Mouse (Mus musculus): ENCODE measurements at regions not wholly inside any gene's neighbourhood (a gene's known extent, or its start where the extent isn't known, plus 50 kb on each side); places are given as distances from the start of the nearest gene placed in this dataset.

DNA sequence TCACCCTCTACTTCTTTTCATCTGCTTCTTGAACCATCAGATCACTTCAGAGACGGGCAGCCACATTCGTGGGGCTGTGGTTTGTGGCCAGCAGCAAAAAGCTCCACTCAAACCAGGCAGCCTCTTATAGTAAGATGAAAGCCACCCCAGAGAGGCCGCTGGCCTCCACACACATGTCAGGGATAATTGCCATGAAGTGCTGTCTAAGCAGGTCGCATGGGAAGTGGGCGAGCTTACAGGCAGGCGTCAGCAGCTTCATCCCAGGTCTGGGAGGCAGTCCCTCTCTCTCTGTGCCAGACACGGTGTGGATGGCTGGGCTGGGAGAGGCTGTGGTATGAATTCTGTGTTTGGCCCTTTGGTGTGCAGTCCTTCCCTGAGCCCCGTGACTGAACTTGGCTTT is 358.4 kb upstream of the Kcnab2 start:
- no peak for DNase-seq (ENCODE audit: low read depth)

DNA sequence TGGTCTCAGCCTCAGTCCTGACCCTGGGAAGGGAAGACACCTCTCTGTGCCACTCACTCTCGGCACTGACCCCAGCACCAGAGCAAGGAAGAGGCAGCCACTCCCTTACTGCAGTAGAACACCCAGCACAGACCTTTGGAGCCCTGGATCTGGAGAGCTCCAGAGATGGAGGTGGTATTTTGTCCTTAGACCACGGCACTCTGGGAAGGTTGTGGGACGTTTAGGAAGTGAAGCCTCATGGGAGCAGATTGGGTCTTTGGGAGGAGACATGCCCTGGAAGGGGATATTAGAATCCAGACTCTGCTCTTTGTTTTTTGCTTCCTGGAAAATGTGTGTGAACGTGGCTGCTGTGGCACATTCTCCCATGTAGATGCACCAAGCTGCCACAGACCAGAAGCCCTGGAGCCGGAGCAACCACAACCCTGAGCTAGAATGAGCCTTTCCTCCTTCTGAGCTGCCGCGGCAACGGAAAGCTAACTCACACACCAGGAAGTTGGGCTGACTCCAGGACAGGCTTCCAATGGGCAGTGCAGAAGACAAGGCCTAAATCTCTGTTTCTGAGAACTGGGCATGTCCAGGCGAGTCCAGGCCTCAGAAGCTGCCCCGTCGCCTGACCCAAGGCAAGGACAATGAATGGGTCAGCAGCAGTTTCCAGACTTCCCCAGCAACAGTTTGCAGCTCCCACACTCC is 356.9 kb upstream of the Kcnab2 start:
- DNase-seq (ENCODE audit: low read depth), result no peak

DNA sequence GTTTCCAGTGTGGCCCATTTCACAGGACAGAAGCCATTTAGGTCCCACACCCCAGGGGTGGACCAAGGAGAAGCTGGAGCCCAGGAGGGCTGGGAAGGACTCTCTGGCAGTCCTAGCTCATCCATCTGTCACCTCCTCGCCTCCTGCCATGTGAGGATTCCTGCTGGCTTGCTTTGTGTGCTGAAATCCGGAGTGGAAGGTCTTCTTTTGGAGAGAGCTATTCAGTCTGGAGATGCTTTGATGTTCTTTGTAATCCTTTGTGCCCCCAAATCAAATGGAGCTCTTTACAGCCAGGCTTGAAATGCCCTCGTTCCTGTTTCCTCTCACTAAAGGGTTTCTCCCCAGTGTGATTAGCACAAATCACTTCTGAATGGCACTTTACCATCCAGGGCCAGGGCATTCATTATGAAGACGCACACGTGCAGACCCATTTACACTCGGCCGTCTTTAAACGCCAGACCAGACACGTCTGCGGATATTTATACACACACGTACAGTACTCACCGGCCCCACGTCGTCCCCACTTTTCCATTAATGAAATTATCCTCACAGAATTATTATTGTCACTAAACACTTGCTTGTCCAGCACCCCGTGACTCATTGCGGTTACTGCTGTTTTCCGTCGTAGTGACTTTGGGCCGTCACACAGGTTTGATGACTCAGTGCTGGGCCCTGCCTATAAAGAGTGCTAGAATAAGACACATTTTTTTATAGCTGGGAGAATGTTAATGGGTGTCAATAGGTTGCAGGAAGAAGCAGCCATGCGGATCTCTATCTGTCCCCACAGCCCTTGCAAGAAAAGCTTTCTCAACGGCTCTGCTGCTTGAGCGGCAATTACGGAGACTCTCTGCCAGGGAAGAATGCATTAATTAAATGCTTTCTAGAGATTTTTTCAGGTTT is 356.0 kb upstream of the Kcnab2 start:
- no peak for DNase-seq (ENCODE audit: low read depth)

DNA sequence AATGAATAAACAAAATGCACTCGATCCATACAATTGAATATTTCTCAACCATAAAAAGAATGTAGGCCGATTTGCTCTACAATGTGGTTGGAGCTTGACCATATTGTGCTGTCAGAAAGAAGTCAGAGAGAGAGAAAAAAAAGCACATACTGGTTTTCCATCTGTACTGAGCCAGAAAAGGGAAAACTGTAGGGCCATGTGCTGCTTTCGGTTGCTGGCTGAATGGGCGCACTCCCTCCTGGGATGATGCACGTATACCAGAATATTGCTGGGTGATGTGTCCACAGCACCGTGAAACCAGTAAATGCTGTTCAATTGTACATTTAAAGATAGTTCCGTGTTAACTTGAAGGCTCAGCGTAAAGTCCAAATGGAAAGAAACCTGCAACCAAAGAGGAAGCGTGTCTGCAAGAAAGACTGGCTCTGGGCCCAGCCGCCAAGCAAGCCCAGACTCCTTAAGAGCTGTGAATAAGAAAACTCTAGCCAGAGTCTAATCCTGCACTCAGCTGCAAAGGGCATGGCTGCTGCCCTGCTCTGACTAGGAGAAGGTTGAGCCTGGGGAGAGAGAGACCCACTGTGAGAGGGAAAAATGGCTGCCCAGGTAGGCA is 355.2 kb upstream of the Kcnab2 start:
- DNase-seq (ENCODE audit: low read depth), result no peak

DNA sequence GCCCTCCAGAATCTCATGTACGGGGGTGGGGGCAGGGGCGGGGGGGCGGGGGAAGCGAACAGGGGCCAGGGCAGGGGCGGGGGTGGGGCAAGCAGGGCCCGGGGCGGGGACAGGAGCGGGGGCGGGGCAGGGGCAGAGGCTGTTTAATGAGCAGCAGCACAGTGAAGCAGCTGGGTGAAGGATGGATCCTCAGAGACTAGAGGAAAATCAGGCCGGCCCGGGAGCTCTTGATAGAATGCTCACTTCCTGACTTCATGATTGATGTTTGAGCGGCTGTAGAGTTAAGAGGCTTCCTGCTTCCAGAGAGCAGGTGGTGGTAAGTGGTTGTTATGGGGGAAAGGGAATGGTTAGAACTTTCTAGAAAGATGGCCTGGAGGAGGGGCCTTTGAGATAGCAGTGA is 347.5 kb upstream of the Kcnab2 start:
- no peak for DNase-seq (ENCODE audit: low read depth)

DNA sequence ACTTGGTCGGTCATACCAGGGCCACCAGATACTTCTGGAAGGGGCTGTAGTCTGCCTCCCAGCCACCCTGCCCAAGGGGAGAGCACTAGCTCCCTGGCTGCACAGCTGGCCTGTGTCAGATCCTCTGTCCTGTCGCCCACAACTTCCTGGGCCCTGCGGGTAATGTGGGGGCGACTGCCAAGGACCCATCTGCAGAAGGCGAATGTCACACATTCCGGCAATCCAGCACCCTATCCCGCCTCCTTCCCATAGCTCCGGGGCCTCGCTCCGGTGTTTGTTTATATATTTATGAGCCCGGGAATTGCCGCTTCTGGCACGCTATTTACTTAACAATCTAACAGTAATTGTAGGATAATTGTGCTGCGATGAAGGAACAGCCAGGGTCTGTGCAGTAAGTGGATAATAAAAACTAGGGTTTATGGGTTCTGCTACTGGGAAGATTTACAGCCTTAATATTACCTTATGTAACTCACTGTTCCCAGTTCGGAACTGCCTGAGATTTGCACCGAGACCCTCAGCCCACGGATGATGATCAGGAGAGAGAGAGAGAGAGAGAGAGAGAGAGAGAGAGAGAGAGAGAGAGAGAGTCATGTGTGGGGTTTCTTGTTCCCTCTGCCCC is 338.6 kb upstream of the Kcnab2 start:
- no peak for DNase-seq (ENCODE audit: low read depth)

DNA sequence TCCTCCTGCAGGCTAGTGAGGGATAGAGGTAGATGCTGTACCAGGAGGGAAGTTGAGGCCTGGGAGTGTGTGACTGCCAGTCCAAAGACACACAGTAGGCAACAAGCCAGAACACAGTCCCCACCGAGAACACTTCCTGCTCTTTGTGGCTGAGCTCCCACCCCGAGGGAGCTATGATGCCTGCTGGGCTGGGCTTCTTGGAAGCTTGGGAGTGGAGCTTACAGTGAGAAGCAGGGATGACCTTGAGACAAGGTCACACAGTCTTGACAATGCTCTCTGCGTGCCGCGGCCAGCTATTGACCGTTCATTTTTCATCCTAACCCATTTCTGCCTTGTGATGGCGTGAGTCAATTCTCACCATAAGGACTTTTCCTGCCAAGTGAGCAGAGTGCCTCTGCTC is 328.9 kb upstream of the Kcnab2 start:
- DNase-seq (ENCODE audit: low read depth), result no peak

DNA sequence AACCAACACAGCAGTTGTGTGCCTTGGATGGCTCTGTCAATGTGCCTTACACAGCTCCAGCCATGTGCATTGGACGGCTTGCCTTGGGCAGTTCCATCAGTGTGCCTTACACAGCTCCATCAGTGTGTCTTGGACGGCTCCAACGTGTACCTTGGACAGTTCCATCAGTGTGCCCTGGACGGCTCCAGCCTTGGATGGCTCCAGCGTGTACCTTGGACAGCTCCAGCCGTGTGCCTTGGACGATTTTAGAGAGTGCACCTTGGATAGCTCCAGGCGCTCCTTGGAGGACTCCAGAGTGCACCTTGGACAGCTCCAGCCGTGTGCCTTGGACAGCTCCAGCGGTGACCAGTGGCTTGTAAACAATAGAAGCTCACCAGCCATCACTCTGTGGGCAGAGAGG is 321.7 kb upstream of the Kcnab2 start:
- DNase-seq (ENCODE audit: low read depth), result no peak

DNA sequence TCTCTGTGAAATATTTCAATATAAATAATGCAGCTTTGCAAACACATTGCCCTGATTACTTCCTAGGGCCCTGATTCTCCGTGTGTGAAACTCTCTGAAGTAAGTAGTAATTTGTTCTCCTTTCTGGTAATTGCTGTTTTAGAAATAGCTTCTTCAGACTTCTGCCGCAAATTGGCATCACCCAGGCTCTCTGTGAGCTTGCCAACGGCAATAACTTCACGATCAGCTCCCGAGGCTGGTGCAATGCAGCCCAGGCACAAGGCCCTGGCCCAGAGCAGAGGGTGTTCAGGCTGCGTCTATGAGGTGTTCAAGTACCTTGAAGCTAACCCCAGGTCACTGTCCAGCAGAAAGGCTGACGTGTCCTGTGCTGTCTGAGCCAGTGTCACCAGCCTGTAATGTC is 310.8 kb upstream of the Kcnab2 start:
- no peak for DNase-seq (ENCODE audit: low read depth)

DNA sequence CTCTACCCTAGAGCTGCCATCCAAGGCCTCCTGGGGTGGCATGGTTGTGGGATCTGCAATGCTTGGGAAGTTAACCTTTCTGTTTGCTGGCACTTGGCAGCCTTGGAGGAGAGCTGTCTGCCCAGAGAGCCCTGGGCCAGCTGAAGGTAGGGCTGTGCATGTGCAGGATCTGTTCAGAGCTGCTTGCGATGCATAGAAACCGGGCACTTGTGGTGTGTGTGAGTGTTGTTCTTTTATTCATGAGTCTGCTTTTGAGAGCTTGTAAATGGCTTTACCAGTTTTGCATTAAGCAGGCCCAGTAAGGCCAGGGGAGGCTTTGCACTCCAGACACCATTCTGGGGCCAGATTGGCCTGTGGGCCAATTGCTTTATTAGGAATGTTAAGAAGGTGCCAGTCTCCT is 307.3 kb upstream of the Kcnab2 start:
- DNase-seq (ENCODE audit: low read depth), result no peak

DNA sequence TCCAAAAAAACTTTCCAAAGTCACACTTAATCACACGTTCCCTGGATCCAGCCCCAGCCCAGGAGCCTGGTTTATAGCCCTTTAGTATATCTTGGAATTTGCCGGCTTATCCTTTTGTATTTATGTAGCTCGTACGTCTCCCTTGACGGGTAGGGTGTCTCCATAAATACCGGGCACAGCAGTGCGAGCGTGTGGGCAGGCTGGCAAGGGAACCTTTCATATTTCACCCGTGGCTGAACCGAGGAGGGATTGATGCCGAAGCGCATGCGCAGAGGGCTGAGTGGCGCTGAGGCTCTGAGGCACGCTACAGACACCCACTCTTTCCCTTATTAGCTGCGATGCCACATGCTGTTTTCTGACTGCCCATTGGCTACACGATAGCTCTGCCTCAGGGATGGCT is 301.9 kb upstream of the Kcnab2 start:
- DNase-seq (ENCODE audit: low read depth), result no peak

DNA sequence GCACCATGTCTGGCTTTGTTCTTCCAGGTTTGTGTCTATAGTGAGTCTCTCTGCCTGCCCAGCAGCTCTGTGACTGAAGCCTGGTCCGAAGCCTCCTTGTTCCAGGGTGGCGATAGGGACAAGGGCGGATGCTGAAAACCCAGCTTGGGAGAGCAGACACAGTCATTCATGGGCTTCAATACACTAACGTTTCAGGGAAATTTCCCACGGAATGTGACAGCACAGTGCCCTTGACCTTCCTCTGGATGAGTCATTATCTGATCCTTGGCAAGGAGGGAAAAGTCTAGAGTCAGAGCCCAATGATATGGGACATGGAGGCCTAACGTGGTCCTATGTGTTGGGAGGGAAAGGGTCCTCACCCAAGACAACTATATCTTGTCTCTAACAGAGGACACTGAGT is 298.1 kb upstream of the Kcnab2 start:
- no peak for DNase-seq (ENCODE audit: low read depth)

DNA sequence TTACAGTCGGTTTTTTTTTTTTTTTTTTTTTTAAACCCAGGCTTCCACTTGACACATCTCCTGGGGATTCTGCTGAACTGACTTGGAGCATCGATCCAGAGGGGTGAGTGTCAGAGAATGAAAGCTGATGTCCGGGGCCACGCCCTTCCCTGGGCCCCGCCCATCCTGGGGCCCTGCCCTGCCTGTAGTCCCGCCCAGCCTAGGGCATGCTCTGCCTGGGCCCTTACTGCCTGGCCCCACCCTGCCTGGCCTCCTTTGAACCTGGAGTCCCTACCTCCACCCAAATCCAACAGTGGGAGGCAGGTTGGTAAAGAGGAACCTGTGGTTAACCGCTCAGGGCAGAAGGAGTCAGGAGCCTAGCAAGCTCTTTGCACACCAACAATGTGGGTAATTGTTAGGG is 293.7 kb upstream of the Kcnab2 start:
- DNase-seq (ENCODE audit: low read depth), result no peak

DNA sequence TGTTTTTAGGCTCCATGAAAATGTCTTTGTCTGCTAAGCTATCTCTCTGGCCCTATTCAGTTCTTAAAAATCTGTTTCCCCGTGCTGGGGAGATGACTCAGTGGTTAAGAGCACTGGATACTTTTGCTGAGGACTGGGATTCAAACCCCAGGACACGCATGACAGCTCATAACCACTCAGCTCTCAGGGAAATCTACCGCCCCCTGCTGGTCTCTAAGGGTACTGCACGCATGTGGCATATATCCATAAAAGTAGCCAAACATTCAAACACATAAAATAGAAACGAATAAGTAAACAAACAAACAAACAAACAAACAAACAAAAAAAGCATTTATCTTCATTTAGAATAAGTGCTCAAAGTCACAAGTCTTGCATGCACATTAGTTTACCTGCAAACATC is 289.7 kb upstream of the Kcnab2 start:
- no peak for DNase-seq (ENCODE audit: low read depth)

DNA sequence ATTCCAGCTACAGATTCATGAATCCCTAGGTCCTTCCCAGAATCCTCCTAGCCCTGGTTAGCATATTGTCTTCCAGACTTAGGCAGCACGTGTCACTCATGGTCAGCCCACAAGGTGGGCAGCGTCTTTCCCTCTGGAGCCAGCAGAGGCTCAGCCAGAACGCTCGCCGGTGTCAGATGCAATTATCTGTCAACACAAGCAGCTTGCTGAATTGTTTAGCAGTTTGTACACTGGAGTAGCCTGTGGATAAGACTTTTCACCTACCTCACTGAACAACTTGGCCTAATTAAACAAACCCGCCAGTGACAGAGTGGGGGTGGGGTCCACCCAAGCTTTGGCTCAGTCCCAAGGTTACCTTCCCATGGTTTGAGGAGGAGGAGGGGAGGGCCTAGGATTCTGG is 285.4 kb upstream of the Kcnab2 start:
- DNase-seq (ENCODE audit: low read depth), result no peak

DNA sequence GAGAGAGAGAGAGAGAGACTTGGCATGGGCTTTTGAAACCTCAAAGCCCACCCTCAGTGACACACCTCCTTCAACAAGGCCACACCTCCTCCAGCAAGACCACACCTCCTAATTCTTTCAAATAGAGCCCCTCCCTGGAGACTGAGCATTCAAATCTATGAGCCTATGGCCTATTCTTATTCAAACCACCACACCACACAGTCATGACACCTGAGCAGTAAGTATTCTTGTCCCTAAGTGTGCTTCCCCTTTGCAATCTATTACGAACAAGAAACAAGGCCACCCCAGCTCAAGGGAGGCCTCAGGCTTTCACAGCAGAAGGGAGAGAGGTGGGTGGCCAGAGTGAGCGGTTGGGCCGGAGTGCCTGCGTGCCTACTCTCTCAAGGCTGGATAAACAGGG is 284.9 kb upstream of the Kcnab2 start:
- DNase-seq (ENCODE audit: low read depth), result no peak

DNA sequence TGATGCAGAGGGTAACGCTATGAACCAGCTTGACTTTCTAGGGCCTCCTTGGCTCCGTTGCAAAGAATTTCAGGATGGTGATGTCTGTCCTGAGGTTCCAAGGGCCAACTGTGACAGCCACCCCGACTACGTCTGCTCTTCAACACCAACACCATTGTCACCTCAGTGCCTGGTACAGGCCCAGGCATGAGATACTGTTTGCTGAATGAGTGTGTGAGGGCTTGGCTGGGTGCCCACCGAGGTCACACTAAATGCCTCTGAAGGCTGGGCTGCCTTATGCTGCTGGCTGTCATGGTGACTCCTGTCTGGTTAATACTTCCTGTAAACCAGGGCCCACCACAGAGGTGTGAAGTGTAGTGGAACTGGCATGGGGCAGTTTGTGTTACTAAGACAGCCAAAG is 279.5 kb upstream of the Kcnab2 start:
- no peak for DNase-seq (ENCODE audit: low read depth)

DNA sequence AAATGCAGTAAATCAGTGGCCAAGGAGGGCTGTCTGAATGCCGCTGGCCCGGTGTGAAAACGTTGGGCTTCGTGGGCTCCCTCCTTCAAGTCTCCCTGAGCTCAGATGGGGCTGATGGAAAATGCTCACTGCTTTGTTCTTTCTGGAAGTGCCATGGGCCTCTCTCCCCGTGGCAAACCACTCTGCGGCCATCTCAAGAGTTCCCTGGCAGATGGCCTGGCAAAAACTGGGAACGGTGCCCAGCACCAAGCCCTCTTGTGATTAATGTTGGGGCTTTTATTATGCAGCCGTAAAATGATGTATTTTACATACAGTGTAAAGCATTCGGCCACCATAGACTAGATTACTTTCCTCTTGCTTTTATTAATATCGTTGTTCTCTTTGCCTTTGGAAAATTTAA is 278.9 kb upstream of the Kcnab2 start:
- DNase-seq (ENCODE audit: low read depth), result no peak

DNA sequence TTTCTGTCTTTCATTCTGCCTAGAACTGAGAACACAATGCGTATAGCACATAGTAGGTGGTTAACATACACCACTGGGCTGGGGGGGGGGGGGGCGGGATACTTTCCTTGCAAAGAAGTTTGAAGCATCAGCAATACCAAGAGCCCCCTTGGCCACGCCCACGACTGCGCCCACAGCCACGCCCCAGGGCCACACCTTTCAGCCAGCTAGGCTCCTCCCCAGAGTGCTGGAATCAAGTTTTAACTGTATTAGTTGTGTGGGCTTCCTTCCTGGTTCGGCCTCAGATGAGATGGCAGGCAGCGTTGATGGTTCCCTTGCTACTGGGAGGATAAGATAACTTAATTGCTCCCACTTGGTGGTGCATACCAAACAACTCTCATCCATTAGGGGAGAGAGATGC is 278.1 kb upstream of the Kcnab2 start:
- DNase-seq (ENCODE audit: low read depth), result no peak

DNA sequence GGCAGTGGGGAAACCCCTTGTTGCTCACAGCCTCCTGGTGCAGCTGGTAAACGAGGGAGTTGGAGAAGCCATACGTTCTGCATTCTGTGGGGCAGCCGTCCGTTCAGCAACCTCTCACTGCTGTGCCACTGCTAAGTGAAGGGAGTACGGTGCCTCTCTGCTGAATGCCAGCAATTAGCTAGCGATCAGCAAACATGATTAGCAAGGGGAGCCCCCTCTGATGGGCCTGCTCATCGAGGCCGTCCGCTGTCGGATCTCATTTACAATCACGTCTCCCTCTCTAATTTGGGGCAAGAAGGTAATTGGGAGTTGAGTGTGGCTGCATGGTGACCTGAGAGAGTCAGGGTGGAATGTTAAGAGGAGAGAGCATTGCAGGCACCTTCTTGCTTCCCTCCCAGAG is 266.7 kb upstream of the Kcnab2 start:
- DNase-seq (ENCODE audit: low read depth), result no peak

DNA sequence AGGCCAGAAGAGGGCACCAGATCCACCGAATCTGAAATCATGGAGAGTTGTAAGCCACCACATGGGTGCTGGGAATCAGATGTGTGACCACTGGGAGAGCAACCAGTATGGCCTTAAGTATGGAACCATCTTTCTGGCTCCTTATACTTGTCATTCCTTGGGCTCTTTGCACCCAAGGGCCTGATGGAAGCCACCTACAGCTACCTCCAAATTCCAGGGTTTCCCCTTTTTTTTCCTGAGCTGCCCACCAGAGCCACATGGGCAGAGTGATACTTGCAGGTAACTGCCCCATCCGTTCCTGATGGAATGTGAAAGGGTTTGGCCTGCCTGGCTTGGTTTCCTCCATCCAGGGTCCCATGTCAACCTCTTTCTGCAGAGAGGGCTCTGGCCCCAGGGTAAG is 255.3 kb upstream of the Kcnab2 start:
- no peak for DNase-seq (ENCODE audit: low read depth)

DNA sequence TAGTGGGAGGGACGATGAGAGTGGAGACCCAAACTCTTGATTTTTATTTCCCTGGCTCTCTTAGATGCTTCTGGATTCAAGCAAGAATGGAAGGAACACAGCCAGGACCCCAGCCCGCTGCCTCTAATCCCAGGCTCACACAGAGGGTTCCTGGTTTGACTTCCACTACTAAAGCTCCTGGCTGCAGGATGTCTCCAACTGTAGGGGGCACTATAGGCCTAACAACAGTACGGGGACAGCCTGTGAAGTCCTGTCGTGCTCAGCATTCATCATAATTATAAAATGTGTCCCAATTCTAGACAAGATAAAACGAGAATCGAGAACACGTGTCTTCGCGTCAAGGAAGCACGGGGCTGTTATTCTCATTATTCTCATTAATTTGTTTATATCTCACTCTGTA is 254.3 kb upstream of the Kcnab2 start:
- DNase-seq (ENCODE audit: low read depth), result no peak

All from naive thymus-derived CD4-positive, alpha-beta T cell, adult 2 months (primary cell).